Mouse (Mus musculus): ENCODE data around the gene Psrc1.

- no peak for TF ChIP-seq ZNF384 (IDR thresholded peaks at IDR 0.05; ENCODE audit: low read depth, low read length)
- TF ChIP-seq HCFC1 (IDR thresholded peaks at IDR 0.05; ENCODE audit: borderline replicate concordance, insufficient read depth, low read length) = no peak
- TF ChIP-seq ZC3H11A (IDR thresholded peaks at IDR 0.05; ENCODE audit: borderline replicate concordance, low read depth, low read length) = no peak
- TF ChIP-seq CHD2 (IDR thresholded peaks at IDR 0.05; ENCODE audit: low read depth, low read length) = no peak
Observed at GRCm38 (mm10) chr3:108378875-108379663, 4.6 kb upstream of the Psrc1 start.

All from ES-E14 (cell line).